Mouse (Mus musculus) lung, postnatal 0 days (tissue): ENCODE data around the gene Ano10. TPM values are rescaled to one million over a fixed set of nuclear protein-coding genes. Genes with fewer than 3 reads are reported as not detected.

Experiments
- ATAC-seq: fragments of 200-750 bp; cut with Nextera tagmentation; 2 replicates; pipeline ENCODE4 v1.8.0; 2017; ENCODE audit warnings: moderate library complexity
- DNase-seq: peaks from one replicate; pipeline ENCODE4 v3.0.0-alpha.2; 2016; ENCODE audit warnings: low spot score
- H3K27ac ChIP-seq: fragments of 300-500 bp; sonication (generic); 2 replicates; pipeline ENCODE4 v1.5.1; 2014; ENCODE audit warnings: antibody characterized with exemption, mild to moderate bottlenecking, low read length, mixed read lengths
- H3K27me3 ChIP-seq: fragments of 300-500 bp; sonication (generic); replicated peaks from 2 replicates; pipeline ENCODE4 v1.6.1; 2014; ENCODE audit warnings: low read length, mixed read lengths; ENCODE audit not compliant: insufficient read depth
- H3K36me3 ChIP-seq: fragments of 300-500 bp; sonication (generic); 2 replicates; pipeline ENCODE4 v1.6.1; 2014; ENCODE audit warnings: low read length, mixed read lengths; ENCODE audit not compliant: insufficient read depth
- H3K4me1 ChIP-seq: fragments of 300-500 bp; sonication (generic); 2 replicates; pipeline ENCODE4 v1.6.1; 2014; ENCODE audit warnings: antibody characterized with exemption, low read depth, low read length, mixed read lengths; ENCODE audit not compliant: insufficient read depth
- H3K4me2 ChIP-seq: fragments of 300-500 bp; sonication (generic); replicated peaks from 2 replicates; pipeline ENCODE4 v1.6.1; 2014; ENCODE audit warnings: low read depth, mild to moderate bottlenecking, low read length, moderate library complexity, mixed read lengths
- H3K4me3 ChIP-seq: fragments of 300-500 bp; sonication (generic); 2 replicates; pipeline ENCODE4 v1.5.1; 2014; ENCODE audit warnings: low read depth, low read length
- H3K9ac ChIP-seq: fragments of 300-500 bp; sonication (generic); replicated peaks from 2 replicates; pipeline ENCODE4 v1.6.1; 2014; ENCODE audit warnings: low read depth, mild to moderate bottlenecking
- H3K9me3 ChIP-seq: fragments of 300-500 bp; sonication (generic); 2 replicates; pipeline ENCODE4 v1.6.1; 2016; ENCODE audit warnings: low read length, mixed read lengths
- CTCF ChIP-seq: IDR thresholded peaks from 2 replicates; pipeline ENCODE4 v1.5.1; 2016; ENCODE audit warnings: antibody characterized with exemption, mild to moderate bottlenecking
- EP300 ChIP-seq: IDR thresholded peaks from 2 replicates; pipeline ENCODE4 v1.6.1; 2016; ENCODE audit warnings: antibody characterized with exemption, mild to moderate bottlenecking, control low read depth
- WGBS: fragments of 180-500 bp; shearing (Covaris S2); extraction: QIAGEN DNeasy Blood & Tissue Kit; methylation state at CpG from one replicate; pipeline ENCODE4 v1.1.7; 2014; 5-methylcytosine and 5-hydroxymethylcytosine counted together
- polyA plus RNA-seq: library from polyadenylated mRNA; unstranded; fragments of >200 nt; fragmentation: Nextera tagmentation; extraction: Ambion mirVana; gene quantifications from 2 replicates; pipeline ENCODE4 v1.2.1, GENCODE M21; 2015

Gene Ano10
- polyA plus RNA-seq, 1 experiment from 2014 or later: 41.6 TPM

DNA sequence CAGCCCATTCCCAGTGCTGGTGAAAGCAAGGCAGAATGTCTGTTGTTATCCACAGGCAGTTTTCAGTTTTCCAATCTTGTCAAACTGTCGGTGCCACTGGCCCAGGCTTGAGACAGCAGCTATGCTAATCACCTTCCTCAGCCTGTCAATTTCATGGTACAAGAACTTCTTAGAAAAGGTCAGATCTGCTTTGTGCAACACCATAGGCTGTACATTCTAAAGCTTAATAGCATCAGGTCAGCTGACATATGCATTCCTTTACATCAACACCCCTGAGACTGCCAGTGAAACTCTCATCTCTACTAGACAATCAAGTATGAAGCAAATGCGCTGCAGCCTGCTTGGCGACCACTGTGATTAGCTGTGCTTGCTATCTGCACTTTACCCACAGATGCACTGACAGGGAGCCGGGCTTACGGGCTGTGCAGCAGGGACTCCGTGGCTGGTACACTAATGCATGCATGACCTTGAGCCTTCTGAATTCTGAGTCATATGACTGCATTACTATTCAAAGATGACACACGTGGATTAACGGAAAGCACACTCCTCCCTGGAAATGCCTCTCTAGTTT lies 53.5 kb downstream of the Ano10 start:
- Histone ChIP-seq H3K36me3 (no peaks in the 10 kb centered on the region), H3K9me3 (no peaks in the 10 kb centered on the region), H3K27ac (no peak overlapping the region), H3K4me2 (no peak overlapping the region), H3K4me3 (no peak overlapping the region), H3K9ac (no peak overlapping the region), H3K4me1 (no peaks in the 10 kb centered on the region), H3K27me3 (no peaks in the 10 kb centered on the region)
- ATAC-seq (no peak), DNase-seq (no peak)
- TF ChIP-seq CTCF: no peak
- WGBS: 76% methylated on average over 8 of the region's 8 CpGs

- Histone ChIP-seq H3K36me3 (no peaks in the 10 kb centered on the region), H3K9ac (no peak overlapping the region), H3K4me3 (no peak overlapping the region), H3K27ac (no peak overlapping the region), H3K27me3 (no peaks in the 10 kb centered on the region), H3K9me3 (no peaks in the 10 kb centered on the region), H3K4me1 (no peaks in the 10 kb centered on the region), H3K4me2 (no peak overlapping the region)
- TF ChIP-seq CTCF: no peak
- no peak for TF ChIP-seq EP300
- ATAC-seq: no peak
- no peak for DNase-seq
- 82% methylated on average over 3 of the region's 3 CpGs for WGBS
Observed at GRCm38 (mm10) chr9:122234741-122235140, 59.5 kb downstream of the Ano10 start.

DNA sequence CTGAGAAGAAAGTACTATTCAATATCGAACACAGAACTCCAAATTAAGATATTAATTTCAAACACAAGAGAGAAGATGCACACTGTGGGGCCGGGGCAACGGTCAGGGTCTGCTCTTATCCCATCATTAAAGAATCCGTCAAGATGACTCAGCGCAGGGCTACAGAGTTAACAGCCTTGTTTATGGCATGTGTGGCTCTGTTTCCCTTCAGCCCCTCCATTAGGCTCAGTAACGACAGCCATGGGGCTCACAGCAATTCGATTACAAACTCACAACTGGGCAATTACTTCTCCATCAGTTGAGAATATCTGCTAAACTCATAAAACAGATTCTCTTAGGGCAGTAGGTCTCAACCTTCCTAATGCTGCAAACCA lies 60.3 kb downstream of the Ano10 start:
- Histone ChIP-seq H3K4me1 (no peaks in the 10 kb centered on the region), H3K9me3 (no peaks in the 10 kb centered on the region), H3K36me3 (no peaks in the 10 kb centered on the region), H3K27me3 (no peaks in the 10 kb centered on the region), H3K9ac (no peak overlapping the region), H3K4me2 (no peak overlapping the region), H3K4me3 (no peak overlapping the region), H3K27ac (no peak overlapping the region)
- DNase-seq: no peak
- no peak for ATAC-seq
- TF ChIP-seq EP300 (no peak), CTCF (no peak)
- 69% methylated on average over 7 of the region's 7 CpGs for WGBS

DNA sequence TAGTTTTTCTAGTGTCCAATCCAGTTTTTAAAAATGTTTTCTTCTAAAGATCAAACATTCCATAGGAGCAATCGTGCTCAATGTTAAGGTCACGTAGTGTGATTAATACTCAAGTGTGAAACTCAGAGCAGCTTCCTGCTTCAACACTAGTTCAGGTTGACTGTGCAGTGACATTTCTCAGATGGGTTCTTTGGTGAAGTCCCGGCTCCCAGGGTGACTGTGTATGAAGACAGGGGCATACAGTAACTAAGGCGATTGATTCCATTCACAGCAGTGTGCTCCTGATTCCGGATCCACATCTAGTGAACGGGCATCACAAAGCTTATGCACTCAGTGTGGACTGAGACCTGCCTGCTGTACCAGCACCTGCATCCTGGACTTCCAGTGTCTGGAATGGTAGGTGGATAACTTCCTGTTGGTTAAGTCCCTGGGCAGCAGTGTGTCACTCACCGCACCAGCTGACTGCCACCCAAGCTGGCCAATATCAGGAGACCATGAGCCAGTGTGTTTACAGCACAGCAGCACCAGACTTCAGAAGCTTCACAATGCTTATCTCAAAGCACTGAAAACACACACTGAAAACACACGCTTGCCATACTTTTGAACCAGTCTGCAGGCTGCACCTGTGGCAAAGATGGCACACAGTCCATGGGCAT lies 60.8 kb downstream of the Ano10 start:
- TF ChIP-seq EP300: no peak
- no peak for TF ChIP-seq CTCF
- DNase-seq (no peak), ATAC-seq (no peak)
- Histone ChIP-seq H3K4me2 (no peak overlapping the region), H3K4me1 (no peaks in the 10 kb centered on the region), H3K9me3 (no peaks in the 10 kb centered on the region), H3K36me3 (no peaks in the 10 kb centered on the region), H3K9ac (no peak overlapping the region), H3K27me3 (no peaks in the 10 kb centered on the region), H3K4me3 (no peak overlapping the region), H3K27ac (no peak overlapping the region)
- WGBS: 84% methylated on average over 8 of the region's 8 CpGs

GRCm38 (mm10) chr9:122232912-122233311 lies 61.3 kb downstream of the Ano10 start:
- no peaks in the 10 kb centered on the region for H3K4me1 ChIP-seq
- no peaks in the 10 kb centered on the region for H3K27me3 ChIP-seq
- DNase-seq (no peak), ATAC-seq (no peak)
- WGBS: 80% methylated on average over 2 of the region's 2 CpGs
- no peak overlapping the region for H3K4me3 ChIP-seq
- no peak overlapping the region for H3K4me2 ChIP-seq
- no peaks in the 10 kb centered on the region for H3K36me3 ChIP-seq
- TF ChIP-seq EP300 (no peak), CTCF (no peak)
- H3K9ac ChIP-seq: no peak overlapping the region
- H3K27ac ChIP-seq: no peak overlapping the region
- H3K9me3 ChIP-seq: no peaks in the 10 kb centered on the region

GRCm38 (mm10) chr9:122230701-122231100 lies 63.5 kb downstream of the Ano10 start:
- Histone ChIP-seq H3K4me1 (no peaks in the 10 kb centered on the region), H3K4me3 (no peak overlapping the region), H3K9me3 (no peaks in the 10 kb centered on the region), H3K27me3 (no peaks in the 10 kb centered on the region), H3K4me2 (no peak overlapping the region), H3K36me3 (no peaks in the 10 kb centered on the region), H3K9ac (no peak overlapping the region), H3K27ac (no peak overlapping the region)
- TF ChIP-seq EP300: no peak
- ATAC-seq (no peak), DNase-seq (no peak)
- 60% methylated on average over 4 of the region's 4 CpGs for WGBS

GRCm38 (mm10) chr9:122226419-122226818 lies 67.8 kb downstream of the Ano10 start:
- Histone ChIP-seq H3K9me3 (no peaks in the 10 kb centered on the region), H3K4me3 (no peak overlapping the region), H3K4me2 (no peak overlapping the region), H3K27me3 (no peaks in the 10 kb centered on the region), H3K4me1 (no peaks in the 10 kb centered on the region), H3K27ac (no peak overlapping the region), H3K36me3 (no peaks in the 10 kb centered on the region), H3K9ac (no peak overlapping the region)
- DNase-seq: no peak
- no peak for ATAC-seq
- TF ChIP-seq EP300 (no peak), CTCF (no peak)
- 91% methylated on average over 4 of the region's 4 CpGs for whole genome bisulfite sequencing
